Mouse (Mus musculus): ENCODE data around the gene Clstn3.
"Not testable (repeated sequence)": the region's sequence is repeated elsewhere in the genome, so short reads cannot be mapped to it uniquely, and the experiment has no call there.

The Clstn3 gene

DNA sequence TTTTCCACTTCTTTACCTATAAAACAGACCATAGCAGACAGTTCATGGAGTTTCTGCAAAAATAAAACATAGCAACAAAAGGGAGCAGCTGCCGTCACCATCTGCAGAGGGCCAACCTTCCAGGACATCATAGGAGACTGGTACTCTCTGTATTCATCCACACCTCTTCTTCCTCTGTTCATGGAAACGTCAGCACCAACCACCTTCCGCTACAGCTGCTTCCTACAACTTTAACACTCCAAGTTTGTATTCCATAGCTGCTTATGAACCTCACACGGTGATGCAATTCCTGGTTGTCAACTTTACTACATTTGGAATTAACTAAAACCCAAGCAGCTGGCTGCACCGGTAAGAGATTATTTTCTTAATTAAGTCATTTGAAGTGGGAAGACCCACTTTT, 56.2 kb downstream of the Clstn3 start:
- DNase-seq, result no peak

DNA sequence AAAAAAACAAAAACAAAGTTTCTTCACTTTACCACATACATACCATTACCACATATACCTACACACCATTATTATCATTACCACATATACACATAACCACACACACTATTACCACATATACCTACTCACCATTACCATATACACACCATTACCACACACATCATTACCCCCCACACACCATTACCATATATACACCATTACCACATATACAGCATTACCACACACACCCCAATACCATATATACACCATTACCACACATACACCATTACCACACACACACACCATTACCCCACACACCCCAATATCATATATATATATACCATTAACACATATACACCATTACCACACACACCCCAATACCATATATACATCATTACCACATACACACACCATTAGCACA, 57.4 kb downstream of the Clstn3 start:
- DNase-seq, result no peak

DNA sequence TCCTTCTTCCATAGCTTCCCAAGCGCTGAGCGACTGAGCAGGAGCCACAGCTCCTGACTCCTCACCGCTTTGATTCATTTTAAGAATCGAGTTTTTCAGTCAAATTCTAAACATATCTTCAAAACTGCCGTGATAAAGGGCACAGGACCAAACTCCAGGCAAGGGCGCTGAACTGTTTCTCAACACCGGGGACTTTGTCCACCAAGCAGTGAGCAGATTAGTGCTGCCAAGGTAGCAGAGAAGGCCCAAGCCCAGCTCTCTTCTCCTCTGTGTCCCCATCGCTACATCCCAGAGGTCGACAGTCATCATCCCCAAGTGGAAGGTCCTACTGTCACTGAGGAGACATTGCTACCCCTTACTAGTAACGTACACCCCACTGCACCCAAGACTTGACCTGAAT, 58.3 kb downstream of the Clstn3 start:
- DNase-seq, result no peak

DNA sequence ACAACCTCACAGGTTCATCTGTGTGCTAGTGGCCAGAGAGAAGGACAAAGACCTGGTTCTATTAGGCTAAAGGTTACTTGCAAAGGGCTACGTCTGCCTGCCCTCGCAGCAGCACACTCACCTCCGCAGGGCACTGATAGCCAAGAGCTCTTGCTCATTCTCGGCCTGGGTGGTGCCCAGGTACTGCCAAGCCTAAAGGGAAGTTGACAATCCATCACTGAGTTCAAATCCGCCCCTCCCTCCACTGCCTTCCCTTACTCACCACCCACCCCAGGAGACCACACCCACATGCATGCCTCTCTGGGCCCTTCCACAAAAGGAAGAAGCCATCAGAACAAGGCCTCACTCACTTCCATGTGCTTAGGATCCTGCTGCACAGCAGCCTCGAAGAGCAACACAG, 64.9 kb downstream of the Clstn3 start:
- no peak for DNase-seq

DNA sequence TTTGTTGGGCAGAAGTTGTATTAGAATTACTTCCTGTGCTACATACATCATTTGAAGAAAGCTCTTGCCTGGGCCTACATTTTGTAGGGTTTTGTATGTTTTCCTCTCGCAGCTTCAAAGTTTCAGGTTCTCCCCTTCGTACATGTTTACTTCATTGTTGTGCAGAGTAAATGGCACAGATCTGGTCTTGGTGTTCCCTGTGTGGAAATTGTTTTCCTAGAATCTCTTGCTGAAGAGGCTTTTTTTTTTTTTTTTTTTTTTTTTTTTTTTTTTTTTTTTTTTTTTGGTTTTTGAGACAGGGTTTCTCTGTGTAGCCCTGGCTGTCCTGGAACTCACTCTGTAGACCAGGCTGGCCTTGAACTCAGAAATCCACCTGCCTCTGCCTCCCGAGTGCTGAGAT, 69.6 kb downstream of the Clstn3 start:
- DNase-seq, result not testable (repeated sequence)

Data from cerebellum, postnatal 10 days (tissue).